Mouse (Mus musculus) MEL (cell line): ENCODE measurements at regions not wholly inside any gene's neighbourhood (a gene's known extent, or its start where the extent isn't known, plus 50 kb on each side); places are given as distances from the start of the nearest gene placed in this dataset.

Experiments
- DNase-seq: peaks from one replicate; pipeline ENCODE4 v3.0.0; 2011; ENCODE audit warnings: low read depth, low spot score
- H3K27ac ChIP-seq: 2 replicates; pipeline ENCODE4 v1.5.1; 2012; ENCODE audit warnings: low read depth, mild to moderate bottlenecking, control low read depth, low read length, moderate library complexity; ENCODE audit not compliant: control insufficient read depth
- H3K27me3 ChIP-seq, 2 experiments: fragments of 150-350 bp in 1 of 2; sonication (generic) in 1 of 2; 2 replicates each; pipeline ENCODE4 v1.6.1; 2012; ENCODE audit warnings: low read length in 2 of 2, mild to moderate bottlenecking in 2 of 2, improper control_type of control experiment in 1 of 2, moderate library complexity in 1 of 2; ENCODE audit not compliant: insufficient read depth in 2 of 2, control insufficient read depth in 1 of 2
- H3K36me3 ChIP-seq, 2 experiments: 2 replicates each; pipeline ENCODE4 v1.6.1; 2012 to 2014; ENCODE audit warnings: low read length in 2 of 2, improper control_type of control experiment in 1 of 2, inconsistent platforms in 1 of 2, mild to moderate bottlenecking in 1 of 2; ENCODE audit not compliant: insufficient read depth in 2 of 2, control insufficient read depth in 1 of 2
- H3K4me1 ChIP-seq, 2 experiments: fragments of 150-350 bp in 1 of 2; sonication (generic) in 1 of 2; 2 replicates each; pipeline ENCODE4 v1.6.1; 2012; ENCODE audit warnings: low read length in 2 of 2, improper control_type of control experiment in 1 of 2, mild to moderate bottlenecking in 1 of 2; ENCODE audit not compliant: insufficient read depth in 2 of 2, control insufficient read depth in 1 of 2
- H3K4me3 ChIP-seq, 2 experiments: fragments of 150-350 bp in 1 of 2; sonication (generic) in 1 of 2; 2 replicates each; pipeline ENCODE4 v1.5.1; 2012; ENCODE audit warnings: low read depth in 2 of 2, low read length in 2 of 2, mild to moderate bottlenecking in 2 of 2, moderate library complexity in 2 of 2, control low read depth in 1 of 2, improper control_type of control experiment in 1 of 2; ENCODE audit not compliant: control insufficient read depth in 1 of 2, insufficient read depth in 1 of 2
- H3K79me2 ChIP-seq: 2 replicates; pipeline ENCODE4 v1.6.1; 2012; ENCODE audit warnings: mild to moderate bottlenecking, low read length, moderate library complexity; ENCODE audit not compliant: control insufficient read depth, poor library complexity, insufficient read depth
- H3K9ac ChIP-seq: 2 replicates; pipeline ENCODE4 v1.6.1; 2012; ENCODE audit warnings: low read depth, mild to moderate bottlenecking, control low read depth, low read length, moderate library complexity; ENCODE audit not compliant: control insufficient read depth, poor library complexity, severe bottlenecking
- H3K9me3 ChIP-seq: fragments of 150-350 bp; sonication (generic); replicated peaks from 2 replicates; pipeline ENCODE4 v1.6.1; 2012; ENCODE audit warnings: mild to moderate bottlenecking, low read length, improper control_type of control experiment, moderate library complexity; ENCODE audit not compliant: insufficient read depth
- BHLHE40 ChIP-seq: IDR thresholded peaks from 2 replicates; pipeline ENCODE4 v1.6.1; 2012; ENCODE audit warnings: low read depth, mild to moderate bottlenecking, inconsistent platforms, low read length, improper control_type of control experiment, borderline replicate concordance
- CTCF ChIP-seq, 3 experiments: IDR thresholded peaks in 2 of 3; conservative IDR thresholded peaks in 1 of 3; 2 replicates each; pipeline ENCODE4 v1.5.1; 2011 to 2012; ENCODE audit warnings: low read length in 3 of 3, low read depth in 2 of 3, mild to moderate bottlenecking in 2 of 3, improper control_type of control experiment in 1 of 3, inconsistent platforms in 1 of 3, mixed read lengths in 1 of 3, moderate library complexity in 1 of 3; ENCODE audit not compliant: control insufficient read depth in 1 of 3, insufficient read depth in 1 of 3, poor library complexity in 1 of 3, severe bottlenecking in 1 of 3
- E2F4 ChIP-seq: IDR thresholded peaks from 2 replicates; pipeline ENCODE4 v1.6.1; 2011; ENCODE audit warnings: low read depth, low read length, improper control_type of control experiment, borderline replicate concordance
- ETS1 ChIP-seq: IDR thresholded peaks from 2 replicates; pipeline ENCODE4 v1.6.1; 2012; ENCODE audit warnings: low read depth, mild to moderate bottlenecking, inconsistent platforms, low read length, improper control_type of control experiment, moderate library complexity
- GABPA ChIP-seq: IDR thresholded peaks from 2 replicates; pipeline ENCODE4 v1.6.1; 2012; ENCODE audit warnings: low read depth, mild to moderate bottlenecking, inconsistent platforms, low read length, improper control_type of control experiment, moderate library complexity
- GATA1 ChIP-seq: IDR thresholded peaks from 2 replicates; pipeline ENCODE4 v1.6.1; 2011; ENCODE audit warnings: low read depth, low read length, improper control_type of control experiment
- HCFC1 ChIP-seq: IDR thresholded peaks from 2 replicates; pipeline ENCODE4 v1.6.1; 2012; ENCODE audit warnings: low read depth, mild to moderate bottlenecking, inconsistent platforms, low read length, improper control_type of control experiment, moderate library complexity
- JUND ChIP-seq: IDR thresholded peaks from 2 replicates; pipeline ENCODE4 v1.6.1; 2011; ENCODE audit warnings: low read depth, mild to moderate bottlenecking, improper control_type of control experiment, low read length
- MAFK ChIP-seq: IDR thresholded peaks from 2 replicates; pipeline ENCODE4 v1.6.1; 2011; ENCODE audit warnings: low read depth, mild to moderate bottlenecking, low read length, improper control_type of control experiment, borderline replicate concordance
- MEF2A ChIP-seq: IDR thresholded peaks from 2 replicates; pipeline ENCODE4 v1.6.1; 2014; ENCODE audit warnings: low read depth, mild to moderate bottlenecking, inconsistent platforms, low read length, improper control_type of control experiment; ENCODE audit not compliant: poor library complexity, insufficient replicate concordance, severe bottlenecking; ENCODE audit errors: extremely low read depth
- MXI1 ChIP-seq: IDR thresholded peaks from 2 replicates; pipeline ENCODE4 v1.6.1; 2011; ENCODE audit warnings: mild to moderate bottlenecking, low read depth, low read length, improper control_type of control experiment
- NRF1 ChIP-seq: IDR thresholded peaks from 2 replicates; pipeline ENCODE4 v1.6.1; 2014; ENCODE audit warnings: low read depth, mild to moderate bottlenecking, inconsistent platforms, low read length, improper control_type of control experiment, moderate library complexity; ENCODE audit not compliant: poor library complexity, insufficient read depth, severe bottlenecking
- POLR2AphosphoS5 ChIP-seq: IDR thresholded peaks from 2 replicates; pipeline ENCODE4 v1.6.1; 2012; ENCODE audit warnings: low read depth, borderline replicate concordance, mild to moderate bottlenecking, inconsistent platforms, low read length, moderate library complexity, mixed read lengths
- SMC3 ChIP-seq: IDR thresholded peaks from 2 replicates; pipeline ENCODE4 v1.6.1; 2011; ENCODE audit warnings: low read depth, low read length, improper control_type of control experiment
- TBP ChIP-seq: IDR thresholded peaks from 2 replicates; pipeline ENCODE4 v1.8.0; 2011; ENCODE audit warnings: low read depth, low read length, improper control_type of control experiment
- TCF12 ChIP-seq: IDR thresholded peaks from 2 replicates; pipeline ENCODE4 v1.6.1; 2014; ENCODE audit warnings: low read depth, mild to moderate bottlenecking, inconsistent platforms, low read length, improper control_type of control experiment, moderate library complexity
- USF2 ChIP-seq, 2 experiments: IDR thresholded peaks; 2 replicates each; pipeline ENCODE4 v1.6.1; 2011 to 2012; ENCODE audit warnings: improper control_type of control experiment in 2 of 2, low read length in 2 of 2, borderline replicate concordance in 1 of 2, inconsistent platforms in 1 of 2, low read depth in 1 of 2, mild to moderate bottlenecking in 1 of 2; ENCODE audit not compliant: insufficient read depth in 1 of 2
- ZKSCAN1 ChIP-seq: IDR thresholded peaks from 2 replicates; pipeline ENCODE4 v1.6.1; 2012; ENCODE audit warnings: low read depth, mild to moderate bottlenecking, inconsistent platforms, low read length, improper control_type of control experiment, moderate library complexity
- ZMIZ1 ChIP-seq: IDR thresholded peaks from 2 replicates; pipeline ENCODE4 v1.6.1; 2012; ENCODE audit warnings: low read depth, mild to moderate bottlenecking, inconsistent platforms, low read length, improper control_type of control experiment, moderate library complexity

GRCm38 (mm10) chr1:69277428-69277827 is 169.6 kb upstream of the Erbb4 start:
- H3K4me1 ChIP-seq, result no peaks in the 10 kb centered on the region
- no peak for DNase-seq
- TF ChIP-seq MEF2A, result no peak
- no peak for TF ChIP-seq NRF1
- no peak for TF ChIP-seq ZKSCAN1
- TF ChIP-seq CTCF (IDR thresholded peaks at IDR 0.05 in 2 of 3, conservative IDR thresholded peaks at IDR 0.05 in 1 of 3; ENCODE audit: control insufficient read depth in 1 of 3, insufficient read depth in 1 of 3, low read depth in 2 of 3, low read length in 3 of 3, poor library complexity in 1 of 3, severe bottlenecking in 1 of 3), result no peak
- no peak for TF ChIP-seq TBP
- no peak for TF ChIP-seq ZMIZ1
- TF ChIP-seq HCFC1, result no peak
- no peak for TF ChIP-seq ETS1
- H3K9me3 ChIP-seq, result no peaks in the 10 kb centered on the region
- H3K79me2 ChIP-seq, result no peaks in the 10 kb centered on the region
- no peak overlapping the region for H3K4me3 ChIP-seq
- no peaks in the 10 kb centered on the region for H3K27me3 ChIP-seq
- H3K27ac ChIP-seq, result no peak overlapping the region
- no peaks in the 10 kb centered on the region for H3K36me3 ChIP-seq
- no peak overlapping the region for H3K9ac ChIP-seq

- Histone ChIP-seq H3K79me2 (no peaks in the 10 kb centered on the region), H3K4me3 (no peak overlapping the region), H3K4me1 (no peaks in the 10 kb centered on the region), H3K9me3 (no peaks in the 10 kb centered on the region), H3K27ac (no peak overlapping the region), H3K27me3 (no peaks in the 10 kb centered on the region), H3K36me3 (no peaks in the 10 kb centered on the region), H3K9ac (no peak overlapping the region)
- TF ChIP-seq CTCF (IDR thresholded peaks at IDR 0.05 in 2 of 3, conservative IDR thresholded peaks at IDR 0.05 in 1 of 3; ENCODE audit: control insufficient read depth in 1 of 3, insufficient read depth in 1 of 3, low read depth in 2 of 3, low read length in 3 of 3, poor library complexity in 1 of 3, severe bottlenecking in 1 of 3) (no peak), E2F4 (no peak), TCF12 (no peak), ZKSCAN1 (no peak), BHLHE40 (no peak), POLR2AphosphoS5 (no peak), GATA1 (no peak), GABPA (no peak), SMC3 (no peak), JUND (no peak), MEF2A (no peak), MXI1 (no peak), ZMIZ1 (no peak), USF2 (IDR thresholded peaks at IDR 0.05; ENCODE audit: borderline replicate concordance in 1 of 2, insufficient read depth in 1 of 2, low read depth in 1 of 2, low read length in 2 of 2) (no peak), MAFK (no peak)
- no peak for DNase-seq
Measured at GRCm38 (mm10) chr1:69247691-69248090, 139.8 kb upstream of the Erbb4 start.
